Mouse (Mus musculus) forebrain, embryonic 16.5 days (tissue): ENCODE measurements around the gene Reck. TPM values are rescaled to one million over a fixed set of nuclear protein-coding genes. Genes with fewer than 3 reads are reported as not detected.

Experiments
- ATAC-seq: fragments of 200-750 bp; cut with Nextera tagmentation; 2 replicates; pipeline ENCODE4 v1.8.0; 2017; ENCODE audit warnings: mild to moderate bottlenecking, moderate library complexity
- H3K27ac ChIP-seq: fragments of 300-500 bp; sonication (generic); 2 replicates; pipeline ENCODE4 v1.5.1; 2014; ENCODE audit warnings: low read length, control low read depth
- H3K27me3 ChIP-seq: fragments of 300-500 bp; sonication (generic); replicated peaks from 2 replicates; pipeline ENCODE4 v1.6.1; 2014; ENCODE audit warnings: low read length; ENCODE audit not compliant: control insufficient read depth, insufficient read depth
- H3K36me3 ChIP-seq: fragments of 300-500 bp; sonication (generic); 2 replicates; pipeline ENCODE4 v1.6.1; 2014; ENCODE audit not compliant: control insufficient read depth, insufficient read depth
- H3K4me1 ChIP-seq: fragments of 300-500 bp; sonication (generic); replicated peaks from 2 replicates; pipeline ENCODE4 v1.6.1; 2014; ENCODE audit warnings: low read length; ENCODE audit not compliant: control insufficient read depth, insufficient read depth
- H3K4me2 ChIP-seq: fragments of 300-500 bp; sonication (generic); 2 replicates; pipeline ENCODE4 v1.6.1; 2014; ENCODE audit warnings: mild to moderate bottlenecking, low read length, control low read depth
- H3K4me3 ChIP-seq: fragments of 300-500 bp; sonication (generic); replicated peaks from 2 replicates; pipeline ENCODE4 v1.5.1; 2014; ENCODE audit warnings: mild to moderate bottlenecking, low read length, control low read depth
- H3K9ac ChIP-seq: fragments of 300-500 bp; sonication (generic); replicated peaks from 2 replicates; pipeline ENCODE4 v1.6.1; 2014; ENCODE audit warnings: low read depth, low read length, control low read depth
- H3K9me3 ChIP-seq: fragments of 300-500 bp; sonication (generic); 2 replicates; pipeline ENCODE4 v1.6.1; 2016; ENCODE audit warnings: low read length; ENCODE audit not compliant: control insufficient read depth
- WGBS: fragments of 180-500 bp; shearing (Covaris S2); extraction: QIAGEN DNeasy Blood & Tissue Kit; methylation state at CpG from one replicate; pipeline ENCODE4 v1.1.7; 2014; 5-methylcytosine and 5-hydroxymethylcytosine counted together
- polyA plus RNA-seq: library from polyadenylated mRNA; unstranded; fragments of >200 nt; fragmentation: Nextera tagmentation; extraction: Ambion mirVana; gene quantifications from 2 replicates; pipeline ENCODE4 v1.2.1, GENCODE M21; 2015

The Reck gene
- polyA plus RNA-seq, 1 experiment from 2014 or later, result 4.8 TPM

GRCm38 (mm10) chr4:43884196-43884595 is 8.9 kb downstream of the Reck start:
- Histone ChIP-seq H3K27me3 (no peaks in the 10 kb centered on the region), H3K27ac (no peak overlapping the region), H3K4me2 (no peak overlapping the region), H3K36me3 (no peaks in the 10 kb centered on the region), H3K4me3 (no peak overlapping the region), H3K9ac (no peak overlapping the region), H3K4me1 (peaks cover 15% of the 10 kb centered on the region), H3K9me3 (no peaks in the 10 kb centered on the region)
- ATAC-seq, result no peak
- WGBS, result 23% methylated on average over 4 of the region's 4 CpGs

GRCm38 (mm10) chr4:43891247-43891646 is 15.9 kb downstream of the Reck start:
- Histone ChIP-seq H3K36me3 (no peaks in the 10 kb centered on the region), H3K9ac (no peak overlapping the region), H3K4me1 (0 out of 2 replicates have a peak, but pooled peaks cover under 1% of the 10 kb centered on the region), H3K4me3 (no peak overlapping the region), H3K27me3 (no peaks in the 10 kb centered on the region), H3K9me3 (no peaks in the 10 kb centered on the region), H3K27ac (no peak overlapping the region), H3K4me2 (no peak overlapping the region)
- no peak for ATAC-seq
- WGBS, result 81% methylated on average over 3 of the region's 3 CpGs

GRCm38 (mm10) chr4:43897209-43897608 is 21.9 kb downstream of the Reck start:
- Histone ChIP-seq H3K4me3 (no peak overlapping the region), H3K9me3 (no peaks in the 10 kb centered on the region), H3K27ac (no peak overlapping the region), H3K36me3 (no peaks in the 10 kb centered on the region), H3K4me1 (no peaks in the 10 kb centered on the region), H3K27me3 (no peaks in the 10 kb centered on the region), H3K9ac (no peak overlapping the region), H3K4me2 (no peak overlapping the region)
- ATAC-seq, result no peak

DNA sequence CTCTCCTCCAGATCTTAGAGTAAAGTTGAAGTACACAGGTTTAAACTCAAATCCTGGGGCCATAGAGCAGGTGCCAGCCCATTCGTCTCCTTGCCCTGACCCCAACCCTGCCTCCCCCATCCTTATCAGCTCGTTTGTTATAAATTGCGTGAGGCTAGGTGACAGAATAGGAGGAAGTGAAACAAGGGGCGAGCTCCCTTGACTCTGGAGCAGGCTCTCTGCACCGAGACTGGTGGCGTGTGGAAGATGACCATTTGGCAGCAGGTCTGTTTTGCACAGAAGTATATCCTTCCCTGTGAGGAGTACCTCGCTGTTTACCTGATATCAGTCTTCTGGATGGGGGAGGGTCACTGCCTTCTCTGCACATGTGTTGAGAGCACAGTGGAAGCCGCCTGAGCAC is 23.9 kb downstream of the Reck start:
- 76% methylated on average over 8 of the region's 8 CpGs for WGBS

GRCm38 (mm10) chr4:43903690-43904089 is 28.4 kb downstream of the Reck start:
- no peak overlapping the region for H3K9ac ChIP-seq
- no peak overlapping the region for H3K27ac ChIP-seq
- WGBS, result 82% methylated on average over 7 of the region's 7 CpGs
- H3K9me3 ChIP-seq, result no peaks in the 10 kb centered on the region
- no peak overlapping the region for H3K4me2 ChIP-seq
- no peak overlapping the region for H3K4me3 ChIP-seq
- H3K4me1 ChIP-seq, result no peaks in the 10 kb centered on the region
- no peaks in the 10 kb centered on the region for H3K27me3 ChIP-seq
- ATAC-seq, result no peak
- no peaks in the 10 kb centered on the region; the same call in 1 of the 2 replicates for H3K36me3 ChIP-seq

More for the DNA sequence above, 23.9 kb downstream of the Reck start:
- ATAC-seq, result no peak
- no peaks in the 10 kb centered on the region for H3K4me1 ChIP-seq
- no peaks in the 10 kb centered on the region for H3K9me3 ChIP-seq
- no peak overlapping the region for H3K4me2 ChIP-seq
- no peak overlapping the region for H3K27ac ChIP-seq
- no peaks in the 10 kb centered on the region; the same call in 1 of the 2 replicates for H3K36me3 ChIP-seq
- no peak overlapping the region for H3K9ac ChIP-seq
- H3K27me3 ChIP-seq, result no peaks in the 10 kb centered on the region
- no peak overlapping the region for H3K4me3 ChIP-seq

- Histone ChIP-seq H3K9ac (no peak overlapping the region), H3K4me2 (no peak overlapping the region), H3K27me3 (no peaks in the 10 kb centered on the region), H3K27ac (no peak overlapping the region), H3K9me3 (no peaks in the 10 kb centered on the region), H3K4me1 (no peaks in the 10 kb centered on the region), H3K4me3 (no peak overlapping the region), H3K36me3 (no peaks in the 10 kb centered on the region; the same call in 1 of the 2 replicates)
- no peak for ATAC-seq
- WGBS, result 34% methylated on average over 6 of the region's 6 CpGs
Observed at GRCm38 (mm10) chr4:43906443-43906842, 31.1 kb downstream of the Reck start.

- Histone ChIP-seq H3K4me2 (no peak overlapping the region), H3K4me1 (no peaks in the 10 kb centered on the region), H3K27me3 (no peaks in the 10 kb centered on the region), H3K9me3 (no peaks in the 10 kb centered on the region), H3K9ac (no peak overlapping the region), H3K4me3 (no peak overlapping the region), H3K36me3 (no peaks in the 10 kb centered on the region), H3K27ac (no peak overlapping the region)
- 88% methylated on average over 5 of the region's 5 CpGs for WGBS
- ATAC-seq, result no peak
Observed at GRCm38 (mm10) chr4:43918221-43918620, 42.9 kb downstream of the Reck start.

GRCm38 (mm10) chr4:43920602-43921001 is 45.3 kb downstream of the Reck start:
- ATAC-seq, result no peak
- Histone ChIP-seq H3K9me3 (no peaks in the 10 kb centered on the region), H3K27me3 (no peaks in the 10 kb centered on the region), H3K27ac (no peak overlapping the region), H3K36me3 (no peaks in the 10 kb centered on the region), H3K9ac (no peak overlapping the region), H3K4me1 (no peaks in the 10 kb centered on the region), H3K4me3 (no peak overlapping the region), H3K4me2 (no peak overlapping the region)
- WGBS, result 97% methylated on average over 1 of the region's 1 CpGs

- H3K36me3 ChIP-seq, result peaks cover 5% of the 10 kb centered on the region; the same call in 1 of the 2 replicates
Observed at GRCm38 (mm10) chr4:43925125-43925524, 49.8 kb downstream of the Reck start.

DNA sequence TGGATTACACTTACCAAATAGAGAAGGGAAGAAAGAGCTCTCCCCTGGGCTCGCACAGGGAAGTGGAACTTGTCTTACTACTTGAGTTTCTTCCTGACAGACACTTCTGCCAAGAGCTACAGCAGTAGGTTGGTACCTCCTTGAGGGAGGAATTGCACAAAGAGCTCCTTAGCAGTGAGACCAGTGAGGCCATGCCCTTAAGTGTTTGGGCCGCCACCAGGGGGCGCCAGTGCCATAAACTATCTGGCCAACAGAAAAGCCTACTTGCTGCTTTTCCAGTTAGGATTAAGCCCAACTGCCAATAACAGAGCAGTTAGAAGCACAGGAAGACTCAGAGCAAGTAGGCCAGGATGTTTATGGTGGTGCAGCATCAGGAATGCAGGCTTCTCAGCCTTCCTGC is 50.4 kb downstream of the Reck start:
- Histone ChIP-seq H3K9me3 (no peaks in the 10 kb centered on the region), H3K4me1 (no peaks in the 10 kb centered on the region), H3K4me2 (no peak overlapping the region), H3K36me3 (peaks cover 5% of the 10 kb centered on the region; the same call in 1 of the 2 replicates), H3K9ac (no peak overlapping the region), H3K27me3 (no peaks in the 10 kb centered on the region), H3K27ac (no peak overlapping the region), H3K4me3 (no peak overlapping the region)
- WGBS, result 14% methylated on average over 3 of the region's 3 CpGs
- peak; percentile 61 for ATAC-seq

More at GRCm38 (mm10) chr4:43925125-43925524, 49.8 kb downstream of the Reck start:
- Histone ChIP-seq H3K9me3 (no peaks in the 10 kb centered on the region), H3K27me3 (no peaks in the 10 kb centered on the region), H3K9ac (no peak overlapping the region), H3K27ac (no peak overlapping the region), H3K4me1 (no peaks in the 10 kb centered on the region), H3K4me2 (no peak overlapping the region), H3K4me3 (no peak overlapping the region)
- 85% methylated on average over 6 of the region's 6 CpGs for WGBS
- ATAC-seq, result no peak
